Mouse (Mus musculus) neural tube, embryonic 14.5 days (tissue): ENCODE results near the gene Cela3a. TPM values are rescaled to one million over a fixed set of nuclear protein-coding genes. Genes with fewer than 3 reads are reported as not detected.

ENCODE experiments used
- ATAC-seq: fragments of 200-750 bp; cut with Nextera tagmentation; 2 replicates; pipeline ENCODE4 v1.8.0; 2017; ENCODE audit warnings: low read depth, mild to moderate bottlenecking, moderate TSS enrichment, moderate library complexity
- H3K27ac ChIP-seq: fragments of 300-500 bp; sonication (generic); 2 replicates; pipeline ENCODE4 v1.5.1; 2014; ENCODE audit warnings: low read depth, mild to moderate bottlenecking, control low read depth, low read length, moderate library complexity, mixed read lengths
- H3K27me3 ChIP-seq: fragments of 300-500 bp; sonication (generic); 2 replicates; pipeline ENCODE4 v1.6.1; 2014; ENCODE audit warnings: low read length; ENCODE audit not compliant: control insufficient read depth, insufficient read depth
- H3K36me3 ChIP-seq: fragments of 300-500 bp; sonication (generic); 2 replicates; pipeline ENCODE4 v1.6.1; 2014; ENCODE audit warnings: low read length, mixed read lengths; ENCODE audit not compliant: control insufficient read depth, insufficient read depth
- H3K4me1 ChIP-seq: fragments of 300-500 bp; sonication (generic); 2 replicates; pipeline ENCODE4 v1.6.1; 2014; ENCODE audit warnings: low read length; ENCODE audit not compliant: control insufficient read depth, insufficient read depth
- H3K4me2 ChIP-seq: fragments of 300-500 bp; sonication (generic); 2 replicates; pipeline ENCODE4 v1.6.1; 2014; ENCODE audit warnings: mild to moderate bottlenecking, low read depth, low read length, control low read depth
- H3K4me3 ChIP-seq: fragments of 300-500 bp; sonication (generic); 2 replicates; pipeline ENCODE4 v1.5.1; 2014; ENCODE audit warnings: low read depth, low read length, control low read depth, mixed read lengths
- H3K9ac ChIP-seq: fragments of 300-500 bp; sonication (generic); replicated peaks from 2 replicates; pipeline ENCODE4 v1.6.1; 2014; ENCODE audit warnings: low read depth, mild to moderate bottlenecking, control low read depth, low read length, mixed read lengths
- H3K9me3 ChIP-seq: fragments of 300-500 bp; sonication (generic); 2 replicates; pipeline ENCODE4 v1.6.1; 2016; ENCODE audit warnings: low read length; ENCODE audit not compliant: control insufficient read depth
- WGBS: fragments of 180-500 bp; shearing (Covaris S2); extraction: QIAGEN DNeasy Blood & Tissue Kit; methylation state at CpG from one replicate; pipeline ENCODE4 v1.1.7; 2014; 5-methylcytosine and 5-hydroxymethylcytosine counted together
- polyA plus RNA-seq: library from polyadenylated mRNA; unstranded; fragments of >200 nt; fragmentation: Nextera tagmentation; extraction: Ambion mirVana; gene quantifications from 2 replicates; pipeline ENCODE4 v1.2.1, GENCODE M21; 2014

The Cela3a gene
- polyA plus RNA-seq, 1 experiment from 2014 or later = not detected

DNA sequence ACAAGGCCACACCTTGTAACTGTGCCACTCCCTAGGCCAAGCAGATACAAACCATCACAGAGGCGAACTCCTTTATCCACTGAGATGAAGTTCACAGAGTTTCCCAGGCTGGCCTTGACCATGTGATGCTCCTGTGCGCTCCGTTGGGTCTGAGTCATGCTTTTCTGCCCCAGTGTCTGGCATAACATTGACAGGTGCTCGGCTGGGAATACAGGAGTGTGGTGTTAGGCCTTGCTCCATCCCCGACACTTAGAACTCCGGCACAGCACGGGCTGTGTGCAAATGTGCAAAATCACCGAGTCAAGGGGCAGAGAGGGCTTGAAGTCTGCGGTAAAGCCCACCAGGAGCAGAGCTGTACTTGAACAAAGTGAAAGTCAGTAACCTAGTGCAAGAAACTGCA is 16.7 kb downstream of the Cela3a start:
- H3K4me2 ChIP-seq = no peak overlapping the region
- H3K9me3 ChIP-seq = no peaks in the 10 kb centered on the region
- no peaks in the 10 kb centered on the region for H3K27me3 ChIP-seq
- ATAC-seq = no peak
- peaks cover 5% of the 10 kb centered on the region; the same call in 1 of the 2 replicates for H3K4me1 ChIP-seq
- H3K4me3 ChIP-seq = no peak overlapping the region
- WGBS = 93% methylated on average over 9 of the region's 9 CpGs
- H3K9ac ChIP-seq = no peak overlapping the region
- no peaks in the 10 kb centered on the region; the same call in 1 of the 2 replicates for H3K36me3 ChIP-seq
- no peak overlapping the region for H3K27ac ChIP-seq

DNA sequence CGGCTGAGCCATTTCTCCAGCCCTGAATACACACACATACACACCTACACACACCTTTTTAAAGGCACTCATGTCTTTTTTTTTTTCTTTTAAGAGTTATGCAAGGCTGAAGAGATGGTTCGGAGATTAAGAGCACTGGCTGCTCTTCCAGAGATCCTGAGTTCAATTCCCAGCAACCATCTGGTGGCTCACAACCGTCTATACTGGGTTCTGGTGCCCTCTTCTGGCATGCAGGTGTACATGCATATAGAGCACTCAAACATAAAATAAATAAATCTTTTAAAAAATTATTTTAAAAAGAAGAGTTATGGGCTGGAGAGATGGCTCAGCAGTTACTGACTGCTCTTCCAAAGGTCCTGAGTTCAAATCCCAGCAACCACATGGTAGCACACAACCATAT is 18.3 kb downstream of the Cela3a start:
- no peak for ATAC-seq
- WGBS = 93% methylated on average over 3 of the region's 3 CpGs

DNA sequence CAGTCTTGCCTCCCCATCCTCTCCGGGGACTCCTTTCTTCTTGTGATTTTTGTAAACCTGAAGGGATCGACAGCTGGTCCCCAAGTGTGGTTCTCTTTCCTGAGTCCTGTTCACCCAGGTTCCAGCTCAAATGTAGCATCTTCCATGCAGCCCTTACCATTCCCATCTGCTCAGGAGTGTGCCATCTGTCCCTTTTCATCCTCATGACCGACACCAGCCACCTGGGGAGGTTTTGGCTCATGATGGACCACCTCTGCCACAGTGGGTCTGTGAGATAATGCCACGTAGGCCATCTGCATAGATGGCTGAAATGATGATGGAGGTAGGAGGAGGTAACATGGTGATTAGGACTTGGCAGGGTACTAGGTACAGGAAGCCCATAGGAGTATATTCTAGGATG is 19.4 kb downstream of the Cela3a start:
- Histone ChIP-seq H3K9ac (no peak overlapping the region), H3K4me2 (no peak overlapping the region), H3K4me3 (no peak overlapping the region), H3K9me3 (no peaks in the 10 kb centered on the region), H3K27me3 (no peaks in the 10 kb centered on the region), H3K36me3 (no peaks in the 10 kb centered on the region; the same call in 1 of the 2 replicates), H3K4me1 (peaks cover 9% of the 10 kb centered on the region), H3K27ac (no peak overlapping the region)
- WGBS = 93% methylated on average over 4 of the region's 4 CpGs
- ATAC-seq = no peak

More for the DNA sequence above, 18.3 kb downstream of the Cela3a start:
- Histone ChIP-seq H3K27me3 (no peaks in the 10 kb centered on the region), H3K9me3 (no peaks in the 10 kb centered on the region), H3K9ac (no peak overlapping the region), H3K4me1 (peaks cover 9% of the 10 kb centered on the region), H3K4me2 (no peak overlapping the region), H3K4me3 (no peak overlapping the region), H3K27ac (no peak overlapping the region), H3K36me3 (no peaks in the 10 kb centered on the region; the same call in 1 of the 2 replicates)

- Histone ChIP-seq H3K27me3 (no peaks in the 10 kb centered on the region), H3K27ac (peak overlapping the region; percentile 88)
Measured at GRCm38 (mm10) chr4:137388983-137389382, 20.6 kb downstream of the Cela3a start.

DNA sequence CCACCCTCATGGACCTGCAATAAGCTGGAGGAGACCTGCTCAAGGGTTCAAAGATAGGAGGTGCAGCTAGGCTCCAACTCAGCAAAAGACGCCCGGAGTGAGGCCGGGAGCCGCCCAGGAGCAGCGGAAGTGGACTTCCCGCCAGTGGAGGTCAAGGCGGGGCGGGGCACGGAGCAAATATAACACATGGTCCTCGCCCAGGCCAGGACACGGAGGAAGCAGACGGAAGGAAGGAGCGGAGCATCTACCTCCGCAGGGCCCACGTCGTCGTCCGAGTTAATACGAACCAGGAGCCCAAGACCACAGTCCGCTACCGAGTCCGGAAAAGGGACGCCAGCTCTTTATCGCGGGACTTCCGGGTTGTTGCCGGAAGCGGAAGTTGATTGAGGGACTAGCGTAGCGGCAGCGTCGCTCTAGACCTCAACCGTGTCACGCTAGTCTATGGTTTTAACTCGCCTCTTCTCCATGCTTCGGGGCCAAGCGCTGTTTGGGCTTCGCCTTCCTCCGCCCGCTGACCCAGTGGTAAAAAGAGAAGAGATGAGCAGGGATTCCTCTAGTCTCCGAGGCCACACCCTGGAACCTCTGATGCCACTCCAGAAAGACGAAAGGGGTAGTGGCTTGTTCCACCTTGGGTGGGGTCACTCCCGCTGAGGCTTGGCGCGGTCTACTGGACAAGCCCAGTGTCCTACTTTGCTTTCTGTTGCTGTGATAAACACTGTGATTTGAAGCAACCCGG is 21.4 kb downstream of the Cela3a start:
- peak overlapping the region; percentile 57 for H3K4me3 ChIP-seq
- peak; percentile 96 for ATAC-seq
- no peaks in the 10 kb centered on the region for H3K9me3 ChIP-seq
- no peaks in the 10 kb centered on the region for H3K27me3 ChIP-seq
- peak overlapping the region; percentile 88 for H3K27ac ChIP-seq
- H3K4me2 ChIP-seq = peak overlapping the region; percentile 85
- peak overlapping the region; percentile 70 for H3K9ac ChIP-seq
- no peaks in the 10 kb centered on the region for H3K36me3 ChIP-seq
- 2% methylated on average over 43 of the region's 46 CpGs for WGBS
- H3K4me1 ChIP-seq = peaks cover 9% of the 10 kb centered on the region

More at GRCm38 (mm10) chr4:137388983-137389382, 20.6 kb downstream of the Cela3a start:
- Histone ChIP-seq H3K36me3 (no peaks in the 10 kb centered on the region), H3K4me3 (peak overlapping the region; percentile 57), H3K4me2 (peak overlapping the region; percentile 85), H3K9ac (peak overlapping the region; percentile 70; the same call in 1 of the 2 replicates), H3K4me1 (peaks cover 9% of the 10 kb centered on the region), H3K9me3 (no peaks in the 10 kb centered on the region)
- peak; percentile 29; the same call in 1 of the 2 replicates for ATAC-seq
- 49% methylated on average over 6 of the region's 6 CpGs for WGBS

GRCm38 (mm10) chr4:137387482-137388058 is 22.0 kb downstream of the Cela3a start:
- Histone ChIP-seq H3K9me3 (no peaks in the 10 kb centered on the region), H3K27ac (peak overlapping the region; percentile 88), H3K4me3 (peak overlapping the region; percentile 57), H3K4me2 (peak overlapping the region; percentile 85), H3K9ac (peak overlapping the region; percentile 70), H3K27me3 (no peaks in the 10 kb centered on the region), H3K36me3 (no peaks in the 10 kb centered on the region), H3K4me1 (peaks cover 9% of the 10 kb centered on the region)
- no peak for ATAC-seq
- 1% methylated on average over 20 of the region's 20 CpGs for WGBS

- ATAC-seq = no peak
- Histone ChIP-seq H3K9me3 (no peaks in the 10 kb centered on the region), H3K4me2 (no peak overlapping the region), H3K27me3 (no peaks in the 10 kb centered on the region), H3K9ac (no peak overlapping the region), H3K4me1 (0 out of 2 replicates have a peak, but pooled peaks cover 3% of the 10 kb centered on the region), H3K27ac (no peak overlapping the region), H3K36me3 (no peaks in the 10 kb centered on the region), H3K4me3 (no peak overlapping the region)
- 33% methylated on average over 15 of the region's 16 CpGs for WGBS
Measured at GRCm38 (mm10) chr4:137380702-137381605, 28.6 kb downstream of the Cela3a start.

DNA sequence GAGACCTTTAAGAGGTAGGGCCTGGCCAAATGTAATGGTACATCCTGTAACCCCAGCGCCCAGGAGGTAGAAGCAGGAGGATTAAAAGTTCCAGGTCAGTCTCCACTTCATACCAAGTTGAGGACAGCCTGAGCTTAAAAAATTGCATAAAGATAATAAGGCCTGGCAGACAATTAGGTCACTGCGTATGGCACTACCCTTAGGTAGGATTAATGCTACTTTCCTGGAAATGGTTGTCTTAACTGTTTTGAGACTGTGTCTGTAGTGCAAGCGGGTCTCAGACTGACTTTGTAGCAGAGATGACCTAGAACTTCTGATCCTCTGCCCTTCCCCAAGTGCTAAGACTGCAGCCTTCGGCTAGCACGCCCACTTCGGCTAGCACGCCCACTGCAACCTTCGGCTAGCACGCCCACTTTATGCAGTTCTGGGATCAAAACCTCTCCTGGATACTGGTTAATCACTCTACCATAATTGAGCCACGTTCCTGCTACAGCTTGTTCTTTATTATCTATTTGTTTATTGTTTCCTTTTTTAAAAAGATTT is 29.8 kb downstream of the Cela3a start:
- WGBS = 91% methylated on average over 10 of the region's 10 CpGs
- H3K4me2 ChIP-seq = no peak overlapping the region
- 0 out of 2 replicates have a peak, but pooled peaks cover 3% of the 10 kb centered on the region for H3K4me1 ChIP-seq
- H3K9me3 ChIP-seq = no peaks in the 10 kb centered on the region
- no peak for ATAC-seq
- H3K4me3 ChIP-seq = no peak overlapping the region
- no peak overlapping the region for H3K27ac ChIP-seq
- no peak overlapping the region for H3K9ac ChIP-seq
- H3K36me3 ChIP-seq = no peaks in the 10 kb centered on the region
- H3K27me3 ChIP-seq = no peaks in the 10 kb centered on the region
